In genomic region chr6:148310981-148311380, GRCm38 (mm10) we compare ENCODE assay signal across 21 mouse cellular contexts.
DNase-seq lines count a peak whose midpoint lies in the region; ATAC-seq and TF ChIP-seq lines count a peak whose summit lies in the region.
"Had no signal": no experiment of that assay in that cellular context is flagged by ENCODE, and none has a peak within 500 bp of the region (broad histone marks: within the 10 kb centered on the region; RNA-seq: fewer than 3 reads in every experiment).

No protein-coding gene starts in this region.

- no peak for TF ChIP-seq POLR2A in brain, embryonic 14.5 days (IDR thresholded peaks at IDR 0.05; ENCODE audit: borderline replicate concordance, extremely low read depth, insufficient read depth, insufficient read length, poor library complexity, severe bottlenecking)

- no peak for DNase-seq in forebrain, embryonic 11.5 days (ENCODE audit: low spot score)
- peak; percentile 18 for DNase-seq in heart, postnatal 0 days (ENCODE audit: low spot score)
- no peak for DNase-seq in heart, adult 11 months
- peak; percentile 65 for DNase-seq in brain, embryonic 14.5 days (ENCODE audit: low read depth)
- DNase-seq in gastrocnemius, postnatal 36 days = no peak
- no peak for DNase-seq in adrenal gland, postnatal 14 days
- DNase-seq: adrenal gland, adult 2 months; adrenal gland, postnatal 10 days; adrenal gland, postnatal 36 days; cerebellum, adult 11 months; cerebellum, adult 18-20 months; cerebellum, adult 8-10 months; cerebellum, adult 9-11 months; cerebellum, postnatal 14 days; cerebellum, postnatal 36 days; embryo, embryonic 11 days had no signal

- intact Hi-C loops in gastrocnemius, postnatal 36 days (cut with DNase I) = no loop called here

- H3K27me3 ChIP-seq in forebrain, embryonic 11.5 days (ENCODE audit: control insufficient read depth, insufficient read depth, low read length) = no peaks in the 10 kb centered on the region
- H3K27me3 ChIP-seq in forebrain, embryonic 16.5 days (replicated peaks; ENCODE audit: control insufficient read depth, insufficient read depth, low read length) = no peaks in the 10 kb centered on the region
- H3K27me3 ChIP-seq in heart, postnatal 0 days (ENCODE audit: control insufficient read depth, insufficient read depth, low read length) = no peaks in the 10 kb centered on the region
- no peaks in the 10 kb centered on the region for H3K27me3 ChIP-seq in forebrain, embryonic 13.5 days
- H3K27me3 ChIP-seq: embryonic facial prominence, embryonic 13.5 days; embryonic facial prominence, embryonic 15.5 days had no signal

- H3K4me3 ChIP-seq in forebrain, embryonic 11.5 days (ENCODE audit: low read depth, low read length) = no peak overlapping the region
- H3K4me3 ChIP-seq in forebrain, embryonic 16.5 days (replicated peaks; ENCODE audit: low read length) = no peak overlapping the region
- no peak overlapping the region for H3K4me3 ChIP-seq in heart, postnatal 0 days (ENCODE audit: low read depth, low read length)
- H3K4me3 ChIP-seq in forebrain, embryonic 13.5 days = no peak overlapping the region
- H3K4me3 ChIP-seq: embryonic facial prominence, embryonic 13.5 days; embryonic facial prominence, embryonic 15.5 days; erythroblast, embryonic 14.5 days had no signal

- H3K4me2 ChIP-seq in forebrain, embryonic 11.5 days (ENCODE audit: low read depth, low read length, severe bottlenecking) = no peak overlapping the region
- H3K4me2 ChIP-seq in forebrain, embryonic 16.5 days (ENCODE audit: low read length) = no peak overlapping the region
- no peak overlapping the region for H3K4me2 ChIP-seq in heart, postnatal 0 days (ENCODE audit: low read depth, low read length)
- H3K4me2 ChIP-seq in forebrain, embryonic 13.5 days = no peak overlapping the region
- H3K4me2 ChIP-seq: embryonic facial prominence, embryonic 13.5 days; embryonic facial prominence, embryonic 15.5 days had no signal

- WGBS in forebrain, embryonic 11.5 days = 14% methylated on average over 2 of the region's 2 CpGs
- WGBS in forebrain, embryonic 16.5 days = 1% methylated on average over 2 of the region's 2 CpGs
- WGBS in heart, postnatal 0 days = 30% methylated on average over 2 of the region's 2 CpGs
- 3% methylated on average over 2 of the region's 2 CpGs for WGBS in forebrain, embryonic 13.5 days

- H3K4me1 ChIP-seq in forebrain, embryonic 11.5 days (replicated peaks; ENCODE audit: control insufficient read depth, insufficient read depth, low read length) = no peaks in the 10 kb centered on the region
- H3K4me1 ChIP-seq in forebrain, embryonic 16.5 days (replicated peaks; ENCODE audit: control insufficient read depth, insufficient read depth, low read length) = peaks cover 5% of the 10 kb centered on the region
- no peaks in the 10 kb centered on the region for H3K4me1 ChIP-seq in heart, postnatal 0 days (ENCODE audit: control insufficient read depth, insufficient read depth)
- H3K4me1 ChIP-seq in forebrain, embryonic 13.5 days = peaks cover 8% of the 10 kb centered on the region
- H3K4me1 ChIP-seq: embryonic facial prominence, embryonic 15.5 days had no signal

- TF ChIP-seq EP300 in heart, postnatal 0 days (IDR thresholded peaks at IDR 0.05; ENCODE audit: low read depth) = no peak

- ATAC-seq in forebrain, embryonic 11.5 days (replicated peaks; ENCODE audit: low FRiP score) = 0 out of 2 replicates have a peak, but pooled peaks have one; percentile 23
- ATAC-seq in forebrain, embryonic 16.5 days = no peak
- ATAC-seq in heart, postnatal 0 days (ENCODE audit: insufficient read depth, low read depth) = no peak
- 0 out of 2 replicates have a peak, but pooled peaks have one; percentile 24 for ATAC-seq in forebrain, embryonic 13.5 days

- TF ChIP-seq CTCF in heart, postnatal 0 days (IDR thresholded peaks at IDR 0.05; ENCODE audit: low read depth) = no peak
- no peak for TF ChIP-seq CTCF in brain, embryonic 14.5 days (IDR thresholded peaks at IDR 0.05; ENCODE audit: borderline replicate concordance, extremely low read depth, insufficient read depth, insufficient read length)

- H3K36me3 ChIP-seq in forebrain, embryonic 11.5 days (ENCODE audit: control insufficient read depth, insufficient read depth, low read length) = no peaks in the 10 kb centered on the region
- H3K36me3 ChIP-seq in forebrain, embryonic 16.5 days (ENCODE audit: control insufficient read depth, insufficient read depth) = no peaks in the 10 kb centered on the region
- no peaks in the 10 kb centered on the region for H3K36me3 ChIP-seq in heart, postnatal 0 days (replicated peaks; ENCODE audit: control insufficient read depth, insufficient read depth, low read length)
- H3K36me3 ChIP-seq in forebrain, embryonic 13.5 days (ENCODE audit: poor library complexity, severe bottlenecking) = no peaks in the 10 kb centered on the region
- H3K36me3 ChIP-seq: embryonic facial prominence, embryonic 13.5 days; embryonic facial prominence, embryonic 15.5 days had no signal

- H3K9me3 ChIP-seq in forebrain, embryonic 11.5 days (ENCODE audit: control insufficient read depth, low read length) = no peaks in the 10 kb centered on the region
- no peaks in the 10 kb centered on the region for H3K9me3 ChIP-seq in forebrain, embryonic 16.5 days (ENCODE audit: control insufficient read depth, low read length)
- H3K9me3 ChIP-seq in heart, postnatal 0 days (replicated peaks; ENCODE audit: control insufficient read depth, low read length) = no peaks in the 10 kb centered on the region
- no peaks in the 10 kb centered on the region for H3K9me3 ChIP-seq in forebrain, embryonic 13.5 days (replicated peaks)
- H3K9me3 ChIP-seq: embryonic facial prominence, embryonic 13.5 days; embryonic facial prominence, embryonic 15.5 days had no signal

- H3K9ac ChIP-seq in forebrain, embryonic 11.5 days (ENCODE audit: low read length) = no peak overlapping the region
- H3K9ac ChIP-seq in forebrain, embryonic 16.5 days (replicated peaks; ENCODE audit: low read depth, low read length) = no peak overlapping the region
- no peak overlapping the region for H3K9ac ChIP-seq in heart, postnatal 0 days (replicated peaks; ENCODE audit: low read depth, low read length)
- no peak overlapping the region for H3K9ac ChIP-seq in forebrain, embryonic 13.5 days
- H3K9ac ChIP-seq: embryonic facial prominence, embryonic 13.5 days; embryonic facial prominence, embryonic 15.5 days had no signal

- no peak overlapping the region for H3K27ac ChIP-seq in forebrain, embryonic 11.5 days (ENCODE audit: low read depth, low read length)
- no peak overlapping the region for H3K27ac ChIP-seq in forebrain, embryonic 16.5 days (ENCODE audit: low read length)
- no peak overlapping the region for H3K27ac ChIP-seq in heart, postnatal 0 days (ENCODE audit: low read depth)
- H3K27ac ChIP-seq in forebrain, embryonic 13.5 days = no peak overlapping the region
- H3K27ac ChIP-seq: embryonic facial prominence, embryonic 13.5 days; embryonic facial prominence, embryonic 15.5 days had no signal

Comparison
In these comparisons a context has a peak if more than half of its experiments do, and no peak if none do; other contexts are left out.
1. ATAC-seq: peak in forebrain, embryonic 11.5 days (single experiment) and forebrain, embryonic 13.5 days (single experiment); none in forebrain, embryonic 16.5 days (single experiment) and heart, postnatal 0 days (single experiment).
2. DNase-seq: peak in heart, postnatal 0 days (single experiment) and brain, embryonic 14.5 days (single experiment); none in forebrain, embryonic 11.5 days (single experiment), heart, adult 11 months (single experiment), gastrocnemius, postnatal 36 days (0 of 2) and adrenal gland, postnatal 14 days (single experiment).